Mouse (Mus musculus): ENCODE measurements around the gene Shisa7. TPM values are rescaled to one million over a fixed set of nuclear protein-coding genes. Genes with fewer than 3 reads are reported as not detected.
"Not testable (repeated sequence)": the region's sequence is repeated elsewhere in the genome, so short reads cannot be mapped to it uniquely, and the experiment has no call there.

Gene Shisa7
- 0.48 and 0.52 TPM in 2 replicates for polyA plus RNA-seq (2016; fragmentation: Nextera tagmentation; extraction: Ambion mirVana)

- Histone ChIP-seq H3K4me3 (peak within 1 kb of the TSS; percentile 44), H3K9ac (peak within 1 kb of the TSS; percentile 40), H3K9me3 (no peaks in the 10 kb centered on the region), H3K36me3 (no peaks in the 10 kb centered on the region), H3K4me1 (peaks cover 21% of the 10 kb centered on the region), H3K4me2 (replicated peaks) (peak within 1 kb of the TSS; percentile 92), H3K27me3 (peaks cover 67% of the 10 kb centered on the region), H3K27ac (no peak within 1 kb of the TSS)
- peak; percentile 49; the same call in 1 of the 2 replicates for ATAC-seq (ENCODE audit: insufficient number of reproducible peaks, insufficient read depth, low FRiP score, low TSS enrichment)
- under 1% methylated on average over 41 of the region's 41 CpGs for WGBS
These were observed at the start of gene Shisa7 for GRCm38 (mm10) chr7:4844245-4844916. Shisa7 (minus strand) TSS chr7:4844696.

GRCm38 (mm10) chr7:4886680-4887079 is 42.2 kb upstream of the Shisa7 start:
- Histone ChIP-seq H3K36me3 (no peaks in the 10 kb centered on the region), H3K4me1 (no peaks in the 10 kb centered on the region), H3K4me2 (replicated peaks) (no peak overlapping the region), H3K27ac (no peak overlapping the region), H3K9ac (no peak overlapping the region), H3K27me3 (no peaks in the 10 kb centered on the region), H3K4me3 (no peak overlapping the region), H3K9me3 (no peaks in the 10 kb centered on the region)
- no peak for ATAC-seq (ENCODE audit: insufficient number of reproducible peaks, insufficient read depth, low FRiP score, low TSS enrichment)
- 73% methylated on average over 4 of the region's 4 CpGs for WGBS

GRCm38 (mm10) chr7:4879036-4879435 is 34.5 kb upstream of the Shisa7 start:
- H3K27me3 ChIP-seq; H3K9me3 ChIP-seq; H3K36me3 ChIP-seq; H3K4me2 ChIP-seq (replicated peaks); H3K9ac ChIP-seq; ATAC-seq (ENCODE audit: insufficient number of reproducible peaks, insufficient read depth, low FRiP score, low TSS enrichment); H3K4me3 ChIP-seq; H3K27ac ChIP-seq: not testable (repeated sequence)
- H3K4me1 ChIP-seq = 0 out of 2 replicates have a peak, but pooled peaks cover 15% of the 10 kb centered on the region
- 80% methylated on average over 1 of the region's 1 CpGs for WGBS

- no peak for ATAC-seq (ENCODE audit: insufficient number of reproducible peaks, insufficient read depth, low FRiP score, low TSS enrichment)
- H3K4me2 ChIP-seq (replicated peaks) = peak overlapping the region; percentile 84
- 0 out of 2 replicates have a peak, but pooled peaks cover 15% of the 10 kb centered on the region for H3K4me1 ChIP-seq
- H3K4me3 ChIP-seq = 0 out of 2 replicates have a peak overlapping the region, but pooled peaks have one; percentile 57
- no peaks in the 10 kb centered on the region for H3K27me3 ChIP-seq
- H3K27ac ChIP-seq = no peak overlapping the region
- H3K9me3 ChIP-seq = no peaks in the 10 kb centered on the region
- no peaks in the 10 kb centered on the region for H3K36me3 ChIP-seq
- no peak overlapping the region for H3K9ac ChIP-seq
These were observed 33.7 kb upstream of the Shisa7 start for GRCm38 (mm10) chr7:4878186-4878585.

- Histone ChIP-seq H3K27me3 (no peaks in the 10 kb centered on the region), H3K4me3 (peak overlapping the region; percentile 57), H3K4me1 (0 out of 2 replicates have a peak, but pooled peaks cover 15% of the 10 kb centered on the region), H3K9me3 (no peaks in the 10 kb centered on the region), H3K27ac (no peak overlapping the region), H3K4me2 (replicated peaks) (peak overlapping the region; percentile 84), H3K36me3 (no peaks in the 10 kb centered on the region), H3K9ac (peak overlapping the region; percentile 52)
- ATAC-seq (ENCODE audit: insufficient number of reproducible peaks, insufficient read depth, low FRiP score, low TSS enrichment) = no peak
- WGBS = 12% methylated on average over 11 of the region's 11 CpGs
These were observed 32.7 kb upstream of the Shisa7 start for GRCm38 (mm10) chr7:4877226-4877625.

GRCm38 (mm10) chr7:4876753-4877221 is 32.3 kb upstream of the Shisa7 start, which contains the start of gene Isoc2a:
Isoc2a (plus strand) TSS chr7:4877153.
- Histone ChIP-seq H3K4me3 (peak within 1 kb of the TSS; percentile 57), H3K27ac (no peak within 1 kb of the TSS), H3K4me2 (replicated peaks) (peak within 1 kb of the TSS; percentile 84), H3K27me3 (no peaks in the 10 kb centered on the region), H3K36me3 (no peaks in the 10 kb centered on the region), H3K9ac (peak within 1 kb of the TSS; percentile 52), H3K9me3 (no peaks in the 10 kb centered on the region), H3K4me1 (0 out of 2 replicates have a peak, but pooled peaks cover 15% of the 10 kb centered on the region)
- peak; percentile 99 for ATAC-seq (ENCODE audit: insufficient number of reproducible peaks, insufficient read depth, low FRiP score, low TSS enrichment)
- 1% methylated on average over 22 of the region's 22 CpGs for WGBS

GRCm38 (mm10) chr7:4870133-4870532 is 25.6 kb upstream of the Shisa7 start, which contains the start of gene Isoc2b:
Isoc2b (minus strand) TSS chr7:4870258.
- no peak for ATAC-seq (ENCODE audit: insufficient number of reproducible peaks, insufficient read depth, low FRiP score, low TSS enrichment)

GRCm38 (mm10) chr7:4866631-4867180 is 22.2 kb upstream of the Shisa7 start:
- Histone ChIP-seq H3K4me1 (0 out of 2 replicates have a peak, but pooled peaks cover 4% of the 10 kb centered on the region), H3K27me3 (no peaks in the 10 kb centered on the region), H3K4me2 (replicated peaks) (peak overlapping the region; percentile 55), H3K27ac (no peak overlapping the region), H3K4me3 (peak overlapping the region; percentile 49), H3K9ac (peak overlapping the region; percentile 41; the same call in 1 of the 2 replicates), H3K9me3 (no peaks in the 10 kb centered on the region), H3K36me3 (no peaks in the 10 kb centered on the region)
- 42% methylated on average over 10 of the region's 10 CpGs for WGBS
- no peak for ATAC-seq (ENCODE audit: insufficient number of reproducible peaks, insufficient read depth, low FRiP score, low TSS enrichment)

More at GRCm38 (mm10) chr7:4870133-4870532, 25.6 kb upstream of the Shisa7 start, which contains the start of gene Isoc2b:
- H3K4me2 ChIP-seq (replicated peaks) = no peak within 1 kb of the TSS
- no peak within 1 kb of the TSS for H3K27ac ChIP-seq
- H3K4me1 ChIP-seq = 0 out of 2 replicates have a peak, but pooled peaks cover 4% of the 10 kb centered on the region
- no peaks in the 10 kb centered on the region for H3K27me3 ChIP-seq
- no peak within 1 kb of the TSS for H3K4me3 ChIP-seq
- no peak within 1 kb of the TSS for H3K9ac ChIP-seq
- no peaks in the 10 kb centered on the region for H3K36me3 ChIP-seq
- H3K9me3 ChIP-seq = no peaks in the 10 kb centered on the region
- 59% methylated on average over 6 of the region's 6 CpGs for WGBS

- H3K27ac ChIP-seq = peak overlapping the region; percentile 17; the same call in 1 of the 2 replicates
These were observed 21.3 kb upstream of the Shisa7 start for GRCm38 (mm10) chr7:4865579-4866493.

GRCm38 (mm10) chr7:4865090-4865489 is 20.6 kb upstream of the Shisa7 start:
- Histone ChIP-seq H3K4me1 (0 out of 2 replicates have a peak, but pooled peaks cover 4% of the 10 kb centered on the region), H3K9ac (no peak overlapping the region), H3K36me3 (no peaks in the 10 kb centered on the region), H3K4me2 (replicated peaks) (peak overlapping the region; percentile 55; the same call in 1 of the 2 replicates), H3K27ac (no peak overlapping the region), H3K9me3 (no peaks in the 10 kb centered on the region), H3K27me3 (no peaks in the 10 kb centered on the region), H3K4me3 (peak overlapping the region; percentile 49; the same call in 1 of the 2 replicates)
- WGBS = 62% methylated on average over 5 of the region's 5 CpGs
- ATAC-seq (ENCODE audit: insufficient number of reproducible peaks, insufficient read depth, low FRiP score, low TSS enrichment) = no peak

More at GRCm38 (mm10) chr7:4865579-4866493, 21.3 kb upstream of the Shisa7 start:
- Histone ChIP-seq H3K4me3 (peak overlapping the region; percentile 49), H3K36me3 (no peaks in the 10 kb centered on the region), H3K9ac (peak overlapping the region; percentile 45), H3K9me3 (no peaks in the 10 kb centered on the region), H3K4me1 (0 out of 2 replicates have a peak, but pooled peaks cover 4% of the 10 kb centered on the region), H3K27me3 (no peaks in the 10 kb centered on the region), H3K4me2 (replicated peaks) (peak overlapping the region; percentile 55)
- WGBS = 6% methylated on average over 40 of the region's 40 CpGs
- ATAC-seq (ENCODE audit: insufficient number of reproducible peaks, insufficient read depth, low FRiP score, low TSS enrichment) = peak; percentile 100

Data from embryonic facial prominence, embryonic 12.5 days (tissue).